Mouse (Mus musculus): ENCODE results near the gene Dedd.
"Not testable (repeated sequence)": the region's sequence is repeated elsewhere in the genome, so short reads cannot be mapped to it uniquely, and the experiment has no call there.

Gene Dedd

DNA sequence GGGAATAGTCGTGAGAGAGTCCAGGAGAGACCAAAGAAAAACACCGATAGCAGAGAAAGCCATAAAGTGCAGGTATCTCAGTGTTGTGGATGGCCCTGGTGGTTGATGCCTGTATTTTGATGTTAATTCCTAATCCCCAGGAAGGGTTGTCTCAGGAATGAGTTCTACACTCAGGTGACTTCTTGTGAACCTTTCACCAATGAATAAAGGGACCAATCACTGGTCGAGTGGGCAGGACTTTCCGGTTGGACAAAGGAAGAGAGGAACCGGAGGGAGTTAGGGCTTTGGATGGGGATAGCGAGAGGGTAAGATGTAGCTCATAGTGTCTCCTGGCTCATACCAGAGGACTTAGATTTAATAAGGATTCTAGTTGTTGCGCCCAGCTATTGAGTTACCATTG lies 9.2 kb upstream of the Dedd start:
- in situ Hi-C loops (cut with MseI, MboI): no loop called here

- in situ Hi-C loops (cut with MseI, MboI): no loop called here
Observed at GRCm38 (mm10) chr1:171320151-171320550, 8.8 kb upstream of the Dedd start.

- in situ Hi-C loops (cut with MseI, MboI): no loop called here
Observed at GRCm38 (mm10) chr1:171321415-171321814, 7.5 kb upstream of the Dedd start.

GRCm38 (mm10) chr1:171322012-171322411 lies 6.9 kb upstream of the Dedd start:
- in situ Hi-C loops (cut with MseI, MboI): no loop called here

GRCm38 (mm10) chr1:171325571-171325970 lies 3.4 kb upstream of the Dedd start:
- in situ Hi-C loops (cut with MseI, MboI): no loop called here

DNA sequence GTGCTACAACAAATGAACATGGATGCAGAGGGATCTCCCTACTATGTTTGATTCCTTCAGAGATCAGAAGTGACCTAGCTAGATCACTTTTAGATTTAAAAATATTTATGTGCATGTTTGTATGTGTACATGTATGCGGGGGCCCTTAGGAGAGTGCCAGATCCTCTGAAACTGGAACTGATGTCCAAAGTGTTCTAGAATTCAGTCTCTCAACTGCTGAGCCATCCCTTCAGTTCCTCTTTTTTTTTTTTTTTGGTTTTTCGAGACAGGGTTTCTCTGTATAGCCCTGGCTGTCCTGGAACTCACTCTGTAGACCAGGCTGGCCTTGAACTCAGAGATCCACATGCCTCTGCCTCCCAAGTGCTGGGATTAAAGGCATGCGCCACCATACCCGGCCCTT lies 2.4 kb upstream of the Dedd start:
- in situ Hi-C loops (cut with MseI, MboI): not testable (repeated sequence)

DNA sequence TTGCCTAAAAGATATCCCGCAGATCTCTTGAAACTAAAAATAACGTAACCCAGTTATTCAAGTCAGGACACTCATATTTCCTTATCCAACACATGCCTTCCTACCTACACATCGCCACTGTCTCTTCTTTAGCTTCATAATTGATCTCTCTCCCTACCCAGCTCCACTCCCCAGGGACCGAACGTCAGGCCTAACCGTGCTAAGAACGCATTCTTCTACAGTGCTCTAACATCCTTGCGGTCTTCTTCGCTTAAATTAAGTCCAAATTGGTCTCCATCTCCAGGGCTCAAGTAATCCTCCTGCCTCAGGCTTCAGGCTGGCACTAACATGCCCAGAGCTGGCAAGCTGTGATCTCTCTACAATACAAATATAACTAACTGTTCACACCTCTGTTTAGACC lies 701 bp upstream of the Dedd start:
- in situ Hi-C loops (cut with MseI, MboI): no loop called here

- in situ Hi-C loops (cut with MseI, MboI): no loop called here
Observed at GRCm38 (mm10) chr1:171329433-171330215, 679 bp downstream of the Dedd start.

GRCm38 (mm10) chr1:171330216-171330560 lies 1.2 kb downstream of the Dedd start:
- in situ Hi-C loops (cut with MseI, MboI): no loop called here

- in situ Hi-C loops (cut with MseI, MboI): no loop called here
Observed at GRCm38 (mm10) chr1:171342262-171343207, 13.6 kb downstream of the Dedd start.

DNA sequence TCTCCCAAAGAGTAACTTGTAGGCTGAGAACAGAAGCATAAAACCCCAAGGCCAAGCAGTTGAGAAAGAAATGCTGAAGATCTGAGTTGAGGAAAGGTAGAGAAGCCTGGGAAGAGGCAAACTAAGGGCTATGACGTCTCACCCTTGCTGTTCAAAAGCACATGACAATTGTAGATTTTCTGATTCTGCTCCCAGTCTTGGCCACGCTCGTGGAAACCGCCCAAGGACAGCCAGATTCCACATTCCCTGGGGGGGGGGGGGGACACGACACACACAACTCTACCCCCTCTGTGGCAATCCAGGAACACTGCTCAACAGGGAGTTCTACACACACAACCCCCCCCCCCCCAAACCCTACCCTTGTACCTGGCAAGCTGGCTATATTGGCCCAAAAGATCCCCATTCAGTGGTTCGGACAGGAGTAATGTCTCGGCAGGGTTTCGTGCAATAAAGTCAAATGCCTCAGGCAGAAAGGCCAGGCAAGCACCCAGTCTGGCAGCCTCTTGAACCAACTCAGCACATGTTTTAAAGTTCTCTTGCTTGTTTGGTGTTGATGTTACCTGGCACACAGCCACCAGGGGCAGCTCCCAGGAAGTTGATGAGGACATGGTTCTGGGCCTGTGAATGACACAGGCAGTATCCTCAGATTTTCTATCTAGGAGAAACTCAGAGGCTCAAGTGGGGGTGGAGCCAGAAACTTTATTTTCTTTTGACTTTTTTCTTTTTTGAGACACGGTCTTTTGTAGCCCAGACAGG lies 15.2 kb downstream of the Dedd start:
- in situ Hi-C loops (cut with MseI, MboI): no loop called here

- in situ Hi-C loops (cut with MseI, MboI): no loop called here
Observed at GRCm38 (mm10) chr1:171344715-171345114, 15.8 kb downstream of the Dedd start.

GRCm38 (mm10) chr1:171345225-171346094 lies 16.5 kb downstream of the Dedd start, which contains the start of the genes Nit1 and Pfdn2:
Gene Nit1, minus strand, starts transcription at chr1:171345646.
Gene Pfdn2, plus strand, starts transcription at chr1:171345670.
- in situ Hi-C loops (cut with MseI, MboI): no loop called here

- in situ Hi-C loops (cut with MseI, MboI): no loop called here
Observed at GRCm38 (mm10) chr1:171346095-171346450, 17.1 kb downstream of the Dedd start.

GRCm38 (mm10) chr1:171348665-171349064 lies 19.7 kb downstream of the Dedd start:
- in situ Hi-C loops (cut with MseI, MboI): no loop called here

DNA sequence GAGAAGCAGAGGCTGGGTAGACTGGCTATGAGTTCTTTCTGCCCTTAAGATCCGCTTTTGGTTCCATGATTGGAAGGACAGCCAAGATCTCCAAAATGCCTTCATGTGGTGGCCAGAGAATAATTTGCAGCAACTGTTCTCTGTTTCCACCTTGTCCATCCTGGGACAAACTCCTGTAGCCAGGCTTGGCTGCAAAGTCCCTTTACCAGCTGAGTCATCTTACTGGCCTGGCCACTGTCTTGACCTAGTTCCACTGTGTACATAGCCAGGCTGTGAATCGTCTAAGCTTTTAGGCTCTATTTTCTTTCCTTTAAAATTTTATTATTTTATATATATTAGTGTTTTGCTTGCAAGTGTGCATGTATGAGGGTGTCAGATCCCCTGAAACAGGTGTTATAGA lies 20.3 kb downstream of the Dedd start:
- in situ Hi-C loops (cut with MseI, MboI): no loop called here

GRCm38 (mm10) chr1:171355812-171356340 lies 26.9 kb downstream of the Dedd start:
- in situ Hi-C loops (cut with MseI, MboI): no loop called here

- in situ Hi-C loops (cut with MseI, MboI): no loop called here
Observed at GRCm38 (mm10) chr1:171356814-171357213, 27.9 kb downstream of the Dedd start.

- in situ Hi-C loops (cut with MseI, MboI): no loop called here
Observed at GRCm38 (mm10) chr1:171358421-171358820, 29.5 kb downstream of the Dedd start.

DNA sequence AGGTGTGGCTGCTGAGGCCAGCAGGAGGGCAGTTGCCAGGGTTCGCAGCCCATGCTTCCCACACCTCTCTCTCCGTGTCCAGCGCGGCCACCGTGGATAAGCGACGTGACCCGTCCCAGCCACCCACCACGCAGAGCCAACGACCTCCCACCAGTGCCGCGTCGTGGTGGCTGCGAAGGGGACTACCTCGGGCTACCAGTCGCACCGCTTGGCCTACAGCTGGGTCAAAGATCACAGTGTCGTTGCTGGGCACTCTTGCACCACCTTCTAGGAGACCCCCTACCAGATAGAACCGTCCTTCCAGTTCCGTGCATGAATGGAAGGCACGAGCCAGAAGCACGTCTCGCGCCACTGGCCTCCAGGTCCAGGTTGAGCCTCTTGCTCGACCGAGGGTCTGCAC lies 31.3 kb downstream of the Dedd start:
- in situ Hi-C loops (cut with MseI, MboI): loop anchor here in 1 of 2 experiments (10.0 kb wide), 1 partner anchor 115 kb away; no protein-coding TSS in a partner anchor

DNA sequence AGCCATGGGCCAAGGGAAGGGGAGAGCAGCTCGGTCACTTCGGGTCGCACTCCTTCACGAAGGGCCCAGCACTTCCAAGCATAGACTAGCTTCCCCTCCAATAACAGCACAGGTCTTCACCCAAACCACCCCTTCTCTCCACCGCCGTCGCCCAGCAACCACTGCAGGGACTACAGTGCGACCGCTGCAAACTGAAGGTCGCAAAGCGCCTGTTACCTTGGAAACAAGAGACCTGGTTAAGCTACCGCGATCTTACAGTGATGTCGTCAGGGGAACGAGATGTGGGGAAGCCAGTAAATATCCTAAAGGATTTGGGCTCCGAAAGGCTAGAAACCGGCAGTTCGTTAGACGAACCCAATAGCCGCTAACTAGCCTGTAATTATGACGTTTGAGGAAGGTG lies 31.7 kb downstream of the Dedd start, which contains the start of gene Klhdc9:
TSS of gene Klhdc9 (minus strand) at position 143 of the 400 bp plus-strand sequence.
- in situ Hi-C loops (cut with MseI, MboI): loop anchor here in 1 of 2 experiments (10.0 kb wide), 1 partner anchor 114 kb away; no protein-coding TSS in a partner anchor
